Mouse (Mus musculus) MEL (cell line): ENCODE measurements at regions not wholly inside any gene's neighbourhood (a gene's known extent, or its start where the extent isn't known, plus 50 kb on each side); places are given as distances from the start of the nearest gene placed in this dataset.

ENCODE experiments used
- DNase-seq: peaks from one replicate; pipeline ENCODE4 v3.0.0; 2011; ENCODE audit warnings: low read depth, low spot score
- H3K27ac ChIP-seq: 2 replicates; pipeline ENCODE4 v1.5.1; 2012; ENCODE audit warnings: low read depth, mild to moderate bottlenecking, control low read depth, low read length, moderate library complexity; ENCODE audit not compliant: control insufficient read depth
- H3K27me3 ChIP-seq, 2 experiments: fragments of 150-350 bp in 1 of 2; sonication (generic) in 1 of 2; 2 replicates each; pipeline ENCODE4 v1.6.1; 2012; ENCODE audit warnings: low read length in 2 of 2, mild to moderate bottlenecking in 2 of 2, improper control_type of control experiment in 1 of 2, moderate library complexity in 1 of 2; ENCODE audit not compliant: insufficient read depth in 2 of 2, control insufficient read depth in 1 of 2
- H3K36me3 ChIP-seq, 2 experiments: 2 replicates each; pipeline ENCODE4 v1.6.1; 2012 to 2014; ENCODE audit warnings: low read length in 2 of 2, improper control_type of control experiment in 1 of 2, inconsistent platforms in 1 of 2, mild to moderate bottlenecking in 1 of 2; ENCODE audit not compliant: insufficient read depth in 2 of 2, control insufficient read depth in 1 of 2
- H3K4me1 ChIP-seq, 2 experiments: fragments of 150-350 bp in 1 of 2; sonication (generic) in 1 of 2; 2 replicates each; pipeline ENCODE4 v1.6.1; 2012; ENCODE audit warnings: low read length in 2 of 2, improper control_type of control experiment in 1 of 2, mild to moderate bottlenecking in 1 of 2; ENCODE audit not compliant: insufficient read depth in 2 of 2, control insufficient read depth in 1 of 2
- H3K4me3 ChIP-seq, 2 experiments: fragments of 150-350 bp in 1 of 2; sonication (generic) in 1 of 2; 2 replicates each; pipeline ENCODE4 v1.5.1; 2012; ENCODE audit warnings: low read depth in 2 of 2, low read length in 2 of 2, mild to moderate bottlenecking in 2 of 2, moderate library complexity in 2 of 2, control low read depth in 1 of 2, improper control_type of control experiment in 1 of 2; ENCODE audit not compliant: control insufficient read depth in 1 of 2, insufficient read depth in 1 of 2
- H3K79me2 ChIP-seq: 2 replicates; pipeline ENCODE4 v1.6.1; 2012; ENCODE audit warnings: mild to moderate bottlenecking, low read length, moderate library complexity; ENCODE audit not compliant: control insufficient read depth, poor library complexity, insufficient read depth
- H3K9ac ChIP-seq: 2 replicates; pipeline ENCODE4 v1.6.1; 2012; ENCODE audit warnings: low read depth, mild to moderate bottlenecking, control low read depth, low read length, moderate library complexity; ENCODE audit not compliant: control insufficient read depth, poor library complexity, severe bottlenecking
- H3K9me3 ChIP-seq: fragments of 150-350 bp; sonication (generic); replicated peaks from 2 replicates; pipeline ENCODE4 v1.6.1; 2012; ENCODE audit warnings: mild to moderate bottlenecking, low read length, improper control_type of control experiment, moderate library complexity; ENCODE audit not compliant: insufficient read depth
- BHLHE40 ChIP-seq: IDR thresholded peaks from 2 replicates; pipeline ENCODE4 v1.6.1; 2012; ENCODE audit warnings: low read depth, mild to moderate bottlenecking, inconsistent platforms, low read length, improper control_type of control experiment, borderline replicate concordance
- E2F4 ChIP-seq: IDR thresholded peaks from 2 replicates; pipeline ENCODE4 v1.6.1; 2011; ENCODE audit warnings: low read depth, low read length, improper control_type of control experiment, borderline replicate concordance
- ETS1 ChIP-seq: IDR thresholded peaks from 2 replicates; pipeline ENCODE4 v1.6.1; 2012; ENCODE audit warnings: low read depth, mild to moderate bottlenecking, inconsistent platforms, low read length, improper control_type of control experiment, moderate library complexity
- GABPA ChIP-seq: IDR thresholded peaks from 2 replicates; pipeline ENCODE4 v1.6.1; 2012; ENCODE audit warnings: low read depth, mild to moderate bottlenecking, inconsistent platforms, low read length, improper control_type of control experiment, moderate library complexity
- HCFC1 ChIP-seq: IDR thresholded peaks from 2 replicates; pipeline ENCODE4 v1.6.1; 2012; ENCODE audit warnings: low read depth, mild to moderate bottlenecking, inconsistent platforms, low read length, improper control_type of control experiment, moderate library complexity
- KAT2A ChIP-seq: conservative IDR thresholded peaks from 2 replicates; pipeline ENCODE4 v1.6.1; 2012; ENCODE audit warnings: low read depth, low read length, improper control_type of control experiment, inconsistent platforms
- MAX ChIP-seq: IDR thresholded peaks from 2 replicates; pipeline ENCODE4 v1.6.1; 2011; ENCODE audit warnings: low read length, improper control_type of control experiment
- MEF2A ChIP-seq: IDR thresholded peaks from 2 replicates; pipeline ENCODE4 v1.6.1; 2014; ENCODE audit warnings: low read depth, mild to moderate bottlenecking, inconsistent platforms, low read length, improper control_type of control experiment; ENCODE audit not compliant: poor library complexity, insufficient replicate concordance, severe bottlenecking; ENCODE audit errors: extremely low read depth
- MYB ChIP-seq: IDR thresholded peaks from 2 replicates; pipeline ENCODE4 v1.6.1; 2011; ENCODE audit warnings: mild to moderate bottlenecking, low read depth, low read length, improper control_type of control experiment
- POLR2AphosphoS2 ChIP-seq: IDR thresholded peaks from 2 replicates; pipeline ENCODE4 v1.6.1; 2011; ENCODE audit warnings: low read length, improper control_type of control experiment
- POLR2AphosphoS5 ChIP-seq: IDR thresholded peaks from 2 replicates; pipeline ENCODE4 v1.6.1; 2012; ENCODE audit warnings: low read depth, borderline replicate concordance, mild to moderate bottlenecking, inconsistent platforms, low read length, moderate library complexity, mixed read lengths
- RCOR1 ChIP-seq: IDR thresholded peaks from 2 replicates; pipeline ENCODE4 v1.6.1; 2012; ENCODE audit warnings: low read depth, mild to moderate bottlenecking, inconsistent platforms, low read length, improper control_type of control experiment
- TAL1 ChIP-seq: IDR thresholded peaks from 2 replicates; pipeline ENCODE4 v1.6.1; 2012; ENCODE audit warnings: mild to moderate bottlenecking, inconsistent platforms, low read length, moderate library complexity, mixed read lengths
- TBP ChIP-seq: IDR thresholded peaks from 2 replicates; pipeline ENCODE4 v1.8.0; 2011; ENCODE audit warnings: low read depth, low read length, improper control_type of control experiment
- TCF12 ChIP-seq: IDR thresholded peaks from 2 replicates; pipeline ENCODE4 v1.6.1; 2014; ENCODE audit warnings: low read depth, mild to moderate bottlenecking, inconsistent platforms, low read length, improper control_type of control experiment, moderate library complexity
- UBTF ChIP-seq: IDR thresholded peaks from 2 replicates; pipeline ENCODE4 v1.6.1; 2012; ENCODE audit warnings: low read depth, mild to moderate bottlenecking, inconsistent platforms, low read length, improper control_type of control experiment, moderate library complexity, borderline replicate concordance; ENCODE audit not compliant: insufficient read depth
- USF1 ChIP-seq: IDR thresholded peaks from 2 replicates; pipeline ENCODE4 v1.6.1; 2014; ENCODE audit warnings: low read depth, mild to moderate bottlenecking, inconsistent platforms, low read length, improper control_type of control experiment, moderate library complexity
- USF2 ChIP-seq, 2 experiments: IDR thresholded peaks; 2 replicates each; pipeline ENCODE4 v1.6.1; 2011 to 2012; ENCODE audit warnings: improper control_type of control experiment in 2 of 2, low read length in 2 of 2, borderline replicate concordance in 1 of 2, inconsistent platforms in 1 of 2, low read depth in 1 of 2, mild to moderate bottlenecking in 1 of 2; ENCODE audit not compliant: insufficient read depth in 1 of 2
- ZC3H11A ChIP-seq: IDR thresholded peaks from 2 replicates; pipeline ENCODE4 v1.6.1; 2012; ENCODE audit warnings: low read depth, mild to moderate bottlenecking, inconsistent platforms, low read length, improper control_type of control experiment
- ZNF384 ChIP-seq: IDR thresholded peaks from 2 replicates; pipeline ENCODE4 v1.6.1; 2012; ENCODE audit warnings: low read depth, mild to moderate bottlenecking, inconsistent platforms, low read length, improper control_type of control experiment

DNA sequence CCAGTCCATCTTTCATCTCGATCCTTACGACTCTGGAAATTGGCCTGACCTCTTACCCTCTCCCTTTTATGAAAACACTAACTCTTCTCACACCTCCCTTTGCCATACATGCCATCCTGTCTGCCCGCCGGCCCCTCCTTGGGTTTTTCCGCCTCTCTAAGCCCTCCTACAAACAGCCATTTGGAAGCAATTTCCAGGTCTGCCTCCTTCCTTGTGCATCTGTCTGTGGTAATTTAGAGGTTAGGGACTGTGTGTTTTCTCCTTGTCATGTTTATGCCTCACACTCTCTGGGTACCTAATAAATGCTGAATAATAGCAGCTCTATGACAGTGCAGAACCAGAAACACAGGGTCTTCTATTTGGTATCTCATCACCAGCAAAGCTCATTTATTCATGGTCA lies 99.7 kb upstream of the Adgrl2 start:
- Histone ChIP-seq H3K9me3 (no peaks in the 10 kb centered on the region), H3K4me3 (no peak overlapping the region), H3K36me3 (no peaks in the 10 kb centered on the region), H3K27me3 (no peaks in the 10 kb centered on the region), H3K4me1 (no peaks in the 10 kb centered on the region), H3K27ac (no peak overlapping the region), H3K9ac (no peak overlapping the region), H3K79me2 (no peaks in the 10 kb centered on the region)
- TF ChIP-seq USF2 (IDR thresholded peaks at IDR 0.05; ENCODE audit: borderline replicate concordance in 1 of 2, insufficient read depth in 1 of 2, low read depth in 1 of 2, low read length in 2 of 2) (no peak), USF1 (no peak), BHLHE40 (no peak), UBTF (no peak), ZNF384 (no peak), MAX (no peak), TCF12 (no peak), KAT2A (no peak), GABPA (no peak), MYB (no peak), TAL1 (no peak), RCOR1 (no peak), POLR2AphosphoS5 (no peak), TBP (no peak), POLR2AphosphoS2 (no peak), ETS1 (no peak), MEF2A (no peak), HCFC1 (no peak), E2F4 (no peak)
- DNase-seq, result no peak

DNA sequence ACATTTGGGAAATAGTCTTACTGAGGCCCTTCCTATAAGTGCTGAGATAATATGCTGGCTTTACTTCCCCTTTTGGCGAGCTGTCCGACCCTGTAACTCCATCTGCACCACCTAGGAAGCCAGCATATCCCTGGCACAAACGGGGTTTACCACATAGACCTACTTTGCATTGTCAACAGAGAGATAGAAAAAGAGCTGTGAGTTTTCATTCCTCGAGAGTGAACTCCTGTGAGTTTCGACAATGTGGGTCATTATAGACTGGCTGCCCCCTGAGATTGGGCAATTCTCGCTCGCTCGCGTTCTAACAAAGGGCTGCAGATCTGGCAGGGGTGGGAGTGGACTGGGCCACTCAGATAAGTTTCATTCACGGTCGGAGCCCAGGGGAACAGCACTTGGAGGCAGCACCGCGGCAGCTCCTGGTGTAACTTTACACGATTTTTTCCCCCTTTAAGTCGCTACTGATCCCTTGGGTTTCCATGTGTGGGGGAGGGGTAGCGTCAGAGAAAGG lies 98.3 kb upstream of the Adgrl2 start:
- H3K4me1 ChIP-seq, result no peaks in the 10 kb centered on the region
- DNase-seq, result peak; percentile 27
- no peaks in the 10 kb centered on the region for H3K79me2 ChIP-seq
- no peak overlapping the region for H3K9ac ChIP-seq
- H3K36me3 ChIP-seq, result no peaks in the 10 kb centered on the region
- no peak overlapping the region for H3K4me3 ChIP-seq
- no peaks in the 10 kb centered on the region for H3K27me3 ChIP-seq
- H3K27ac ChIP-seq, result no peak overlapping the region
- no peaks in the 10 kb centered on the region for H3K9me3 ChIP-seq
- TF ChIP-seq GABPA (no peak), POLR2AphosphoS2 (no peak), ZC3H11A (no peak)
